Mouse (Mus musculus) gonadal fat pad, adult 2 months (tissue): ENCODE measurements around the gene Alg12. TPM values are rescaled to one million over a fixed set of nuclear protein-coding genes. Genes with fewer than 3 reads are reported as not detected.
A peak's percentile ranks its signal among the peaks of the same experiment; 100 is the strongest.
"Not testable (repeated sequence)": the region's sequence is repeated elsewhere in the genome, so short reads cannot be mapped to it uniquely, and the experiment has no call there.

Experiments used
- DNase-seq: peaks from one replicate; pipeline ENCODE4 v3.0.0-alpha.2; 2012; ENCODE audit warnings: low read depth
- polyA plus RNA-seq: library from polyadenylated mRNA; depleted of rRNA; stranded (reverse); fragments of >200 nt; gene quantifications from 2 replicates; pipeline ENCODE4 v1.2.3, GENCODE M21; 2012

Gene Alg12
- polyA plus RNA-seq, 1 experiment, result 19.6 TPM

DNA sequence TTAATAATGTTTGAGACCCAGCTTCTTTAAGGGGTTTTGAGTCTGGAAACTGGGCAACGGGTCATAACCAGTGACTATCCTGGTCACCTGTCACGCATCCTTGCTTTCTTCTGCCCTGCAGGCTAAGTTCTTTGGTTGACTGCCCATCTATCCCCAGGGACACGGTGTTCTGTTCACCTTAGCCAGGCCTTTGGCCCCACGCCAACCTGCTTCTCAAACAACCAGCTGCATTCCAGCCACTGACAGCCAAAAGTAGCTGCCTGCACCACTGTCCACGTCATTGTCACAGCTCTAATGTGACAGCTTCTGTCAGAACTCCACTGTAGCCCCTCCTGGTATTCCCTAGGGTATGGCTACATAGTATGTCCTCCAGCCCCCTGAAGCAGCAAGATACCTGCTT is 12.4 kb upstream of the Alg12 start:
- no peak for DNase-seq

- DNase-seq, result no peak
These were observed 11.6 kb upstream of the Alg12 start for GRCm38 (mm10) chr15:88830696-88831095.

DNA sequence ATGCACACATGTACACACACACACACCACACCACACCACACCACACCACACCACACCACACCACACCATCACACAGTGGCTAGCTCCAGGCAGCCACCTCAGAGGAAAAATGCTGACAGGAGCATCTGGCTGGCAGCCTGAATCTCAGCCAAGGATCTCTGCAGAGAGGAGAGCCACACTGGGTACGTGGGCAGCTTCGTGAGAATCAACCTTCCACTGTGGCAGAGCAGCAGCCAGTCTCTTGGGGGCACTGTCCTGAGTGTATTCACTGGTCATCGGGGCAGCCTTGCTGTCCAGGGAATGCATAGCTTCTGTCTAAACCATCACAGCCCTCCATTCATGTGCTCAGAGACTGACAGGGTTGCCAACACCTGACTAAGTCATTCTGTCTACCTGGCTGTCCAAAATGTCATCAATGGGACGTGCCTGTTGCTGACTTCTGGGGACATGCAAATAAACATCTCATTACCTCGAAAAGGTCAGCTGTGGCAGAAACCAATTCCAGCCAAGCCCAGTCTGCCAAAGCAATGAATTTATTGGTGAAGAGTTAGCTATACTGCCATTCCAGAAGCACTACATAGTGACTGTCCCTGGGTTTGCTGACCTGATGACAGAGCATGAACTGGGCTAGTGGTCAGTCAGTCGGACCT is 10.8 kb upstream of the Alg12 start:
- no peak for DNase-seq

DNA sequence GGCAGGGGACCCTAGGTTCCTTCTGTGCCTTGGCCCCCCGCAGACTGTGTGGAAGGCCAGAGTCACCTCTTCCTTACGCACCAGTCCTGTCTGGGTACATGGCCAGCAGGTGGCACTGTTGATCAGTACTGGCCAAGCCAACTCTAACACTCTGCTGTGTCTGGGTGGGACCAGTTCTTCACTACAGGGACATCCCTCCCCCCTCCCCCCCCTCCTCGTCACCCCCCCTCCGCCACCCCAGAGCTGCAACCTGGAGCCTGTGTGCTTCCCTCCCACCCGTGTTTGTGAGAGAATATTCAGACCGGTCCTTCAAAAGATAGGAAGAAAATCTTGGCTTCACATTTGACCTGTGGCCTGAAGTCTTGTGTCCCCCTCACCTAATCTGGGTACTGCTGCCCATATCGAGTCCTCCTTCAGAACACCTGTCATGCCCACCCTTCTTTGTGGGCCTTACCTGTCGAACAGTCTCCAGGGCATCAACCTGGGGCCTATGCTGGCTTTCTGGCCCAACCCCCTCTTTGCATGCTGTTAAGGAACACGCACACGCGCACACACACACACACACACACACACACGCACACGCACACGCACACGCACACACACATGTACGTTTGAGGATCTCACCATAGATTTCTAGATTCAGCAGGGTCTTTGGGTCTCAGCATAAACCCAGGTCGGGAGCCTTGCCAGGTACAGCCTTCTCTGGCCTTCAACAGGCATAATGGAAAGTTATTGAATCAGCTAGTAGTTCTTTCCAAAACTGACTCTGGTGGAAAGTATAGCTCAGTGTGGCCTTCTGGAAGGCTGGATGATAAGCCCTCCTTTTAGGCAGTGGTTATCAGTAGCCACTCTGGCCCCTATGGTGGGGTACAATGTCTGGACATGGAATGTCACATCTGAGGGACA is 9.9 kb upstream of the Alg12 start:
- DNase-seq, result no peak

GRCm38 (mm10) chr15:88827991-88828799 is 9.1 kb upstream of the Alg12 start:
- peak; percentile 34 for DNase-seq

GRCm38 (mm10) chr15:88827466-88827865 is 8.3 kb upstream of the Alg12 start:
- no peak for DNase-seq

DNA sequence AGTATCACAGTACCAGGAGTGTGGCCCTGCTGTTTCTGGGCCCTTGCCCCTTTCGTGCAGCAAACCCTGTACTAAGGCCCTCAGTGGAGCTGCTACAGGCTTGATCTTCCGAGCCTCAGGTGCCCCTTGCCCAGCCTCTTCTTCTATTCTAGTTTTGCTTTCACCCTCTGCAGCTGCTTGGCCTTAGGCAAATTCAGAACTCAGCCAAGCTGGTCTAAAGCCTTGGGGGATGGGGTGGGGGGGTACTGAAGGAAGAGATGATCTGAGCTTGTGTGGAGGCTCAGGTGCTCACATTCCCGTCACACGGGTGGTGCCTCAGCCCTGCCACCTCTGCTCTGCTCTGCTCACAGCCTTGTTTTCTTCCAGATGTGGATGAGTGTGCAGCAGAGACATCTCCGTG is 4.3 kb upstream of the Alg12 start:
- DNase-seq, result no peak

DNA sequence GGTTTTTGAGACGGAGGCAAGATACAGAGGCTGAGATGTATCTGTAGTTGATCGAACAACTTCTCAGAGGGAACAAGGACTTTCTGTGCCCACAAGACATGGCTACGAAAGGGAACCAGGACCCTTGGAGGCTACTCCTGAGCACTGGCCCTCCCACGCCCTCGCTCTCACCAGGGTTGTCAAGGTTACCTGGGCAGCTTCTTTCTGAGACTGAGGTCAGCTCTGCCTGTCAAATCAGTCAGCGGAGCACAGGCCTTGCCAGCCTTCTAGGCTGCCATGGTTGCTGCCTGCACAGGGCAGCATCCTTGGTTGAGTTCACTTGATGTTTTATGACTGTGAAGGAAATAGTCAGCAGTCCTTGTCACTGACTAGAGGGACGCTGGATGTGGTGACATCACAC is 3.4 kb upstream of the Alg12 start:
- no peak for DNase-seq

DNA sequence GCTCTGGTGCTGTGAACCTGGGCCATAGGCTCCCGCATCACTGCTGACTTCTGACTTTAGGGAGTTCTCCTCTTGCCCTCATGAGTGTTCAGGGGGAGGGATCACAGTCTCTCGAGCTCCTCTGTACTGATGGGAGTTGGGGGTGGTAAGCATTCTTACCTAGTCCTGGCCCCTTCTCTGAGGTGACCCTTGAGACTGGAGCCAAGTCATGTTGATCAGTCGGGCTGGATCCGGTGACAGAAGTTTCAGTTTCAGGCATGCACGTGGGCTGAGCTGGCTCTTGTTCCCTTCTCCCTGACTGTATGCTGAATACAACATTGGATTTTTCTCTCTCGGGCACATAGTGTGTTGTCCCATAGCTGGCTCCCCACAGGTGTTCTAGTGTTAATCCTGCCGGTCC is 2.3 kb upstream of the Alg12 start:
- DNase-seq, result no peak

DNA sequence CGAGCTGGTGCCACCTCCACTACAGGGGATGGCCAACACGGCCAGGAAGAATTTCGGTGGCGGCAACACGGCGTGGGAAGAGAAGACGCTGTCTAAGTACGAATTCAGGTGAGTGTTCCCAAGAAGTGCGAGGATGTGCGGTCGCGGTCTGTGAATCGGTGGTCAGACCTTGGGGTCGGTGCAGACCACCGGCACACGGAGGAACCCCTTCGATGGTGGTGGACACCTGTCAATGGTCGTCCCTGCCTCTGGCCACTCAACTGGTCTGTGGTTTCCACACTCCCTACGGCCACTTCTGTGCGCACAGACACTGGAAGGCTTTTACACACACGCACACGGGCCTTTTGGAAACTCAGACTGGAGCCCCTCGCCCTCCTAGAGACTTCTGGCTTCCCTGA is 787 bp upstream of the Alg12 start:
- DNase-seq, result no peak

GRCm38 (mm10) chr15:88815196-88815700 is 3.9 kb downstream of the Alg12 start:
- DNase-seq, result no peak

DNA sequence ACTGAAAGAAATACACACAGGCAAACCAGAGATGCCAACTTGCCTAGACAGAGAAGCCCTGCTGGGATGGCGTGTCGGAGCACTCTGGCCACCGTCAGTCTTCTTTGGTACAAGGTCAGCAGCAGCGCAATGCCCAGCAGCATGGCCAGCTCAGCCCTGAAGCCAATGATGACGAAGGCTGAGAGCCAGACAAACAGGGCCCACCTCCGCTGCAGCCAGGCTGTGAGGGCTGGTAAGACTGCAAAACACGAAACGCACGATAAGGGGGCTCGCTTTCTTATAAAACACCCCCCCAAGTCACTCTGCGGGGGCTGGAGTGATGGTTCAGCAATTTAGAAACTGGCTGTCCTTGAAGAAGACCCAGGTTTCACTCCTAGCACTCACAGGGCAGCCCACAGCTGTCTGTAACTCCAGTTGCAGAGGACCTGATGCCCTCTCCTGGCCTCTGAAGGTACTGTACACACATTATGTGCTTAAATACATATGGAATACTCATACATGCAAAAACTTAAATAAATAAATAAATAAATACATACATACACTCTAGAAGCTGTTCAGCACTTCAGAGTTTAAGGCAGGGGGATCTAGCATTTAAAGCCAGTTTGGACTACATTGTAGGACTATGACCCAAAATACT is 4.6 kb downstream of the Alg12 start:
- no peak for DNase-seq

DNA sequence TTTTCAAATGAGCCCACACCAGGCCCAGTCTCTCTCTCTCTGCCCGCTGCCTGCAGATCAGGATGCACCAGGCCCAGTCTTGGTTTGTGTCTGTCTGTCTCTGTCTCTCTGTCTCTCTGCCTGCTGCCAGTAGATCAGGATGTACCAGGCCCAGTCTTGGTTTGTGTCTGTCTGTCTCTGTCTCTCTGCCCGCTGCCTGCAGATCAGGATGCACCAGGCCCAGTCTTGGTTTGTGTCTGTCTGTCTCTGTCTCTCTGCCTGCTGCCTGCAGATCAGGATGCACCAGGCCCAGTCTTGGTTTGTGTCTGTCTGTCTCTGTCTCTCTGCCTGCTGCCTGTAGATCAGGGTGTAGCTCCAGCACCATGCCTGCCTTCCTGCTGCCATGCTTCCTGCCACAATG is 5.2 kb downstream of the Alg12 start:
- not testable (repeated sequence) for DNase-seq

GRCm38 (mm10) chr15:88813262-88813661 is 5.9 kb downstream of the Alg12 start:
- no peak for DNase-seq

GRCm38 (mm10) chr15:88810369-88810768 is 8.7 kb downstream of the Alg12 start:
- DNase-seq, result no peak

DNA sequence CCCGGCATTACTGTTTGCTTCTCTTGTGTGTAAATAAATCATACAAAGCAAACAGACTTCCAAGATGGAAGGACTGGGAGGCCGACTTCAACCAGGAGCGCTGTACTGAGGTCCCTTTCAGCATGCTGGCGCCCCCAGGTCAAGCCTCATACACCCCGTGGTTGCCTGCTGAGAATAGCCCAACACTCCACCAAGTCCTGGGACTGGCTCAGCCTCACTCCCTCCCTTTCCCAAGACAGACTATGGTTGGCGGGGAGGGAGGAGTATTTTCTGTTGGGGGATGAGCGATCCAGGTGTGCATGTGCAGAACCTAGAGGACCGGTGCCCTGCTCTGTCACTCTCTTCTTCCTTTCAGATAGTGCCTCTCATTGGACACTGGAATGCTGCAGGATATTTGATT is 11.0 kb downstream of the Alg12 start:
- DNase-seq, result no peak

DNA sequence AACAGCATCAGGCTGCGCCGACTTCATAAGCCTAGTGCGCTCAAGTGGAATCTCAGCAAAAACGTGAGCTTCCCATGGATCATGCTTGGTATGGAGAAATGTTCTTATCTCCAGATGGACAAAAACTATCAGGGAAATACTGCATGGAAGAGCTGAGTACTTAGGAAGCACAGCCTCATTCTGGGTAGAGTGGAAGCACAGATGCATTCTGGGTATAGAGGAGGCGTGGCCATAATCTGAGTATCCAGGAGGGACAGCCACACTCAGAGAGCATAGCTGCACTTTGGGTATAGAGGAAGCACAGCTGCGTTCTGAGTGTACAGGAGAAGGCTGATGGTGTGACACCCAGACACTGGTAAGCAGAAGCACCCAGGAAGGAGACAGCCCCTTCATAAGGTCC is 16.8 kb downstream of the Alg12 start:
- no peak for DNase-seq

DNA sequence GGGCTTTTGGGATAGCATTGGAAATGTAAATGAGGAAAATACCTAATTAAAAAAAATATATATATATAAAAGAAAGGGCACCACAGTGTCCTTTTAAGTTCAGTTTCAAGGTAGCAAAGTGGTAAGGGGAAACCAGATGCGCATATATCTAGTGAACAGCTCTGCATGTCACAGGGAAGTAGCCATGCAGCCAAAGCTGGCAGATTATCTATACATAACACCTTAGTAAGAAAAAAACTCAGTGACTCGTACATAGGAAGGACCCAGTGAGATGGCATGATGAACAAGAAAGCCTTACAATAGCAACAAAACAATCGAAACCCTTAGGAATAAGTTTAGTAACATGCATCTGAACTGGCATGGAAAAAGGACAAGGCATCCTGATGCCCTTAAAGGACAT is 17.2 kb downstream of the Alg12 start:
- no peak for DNase-seq

GRCm38 (mm10) chr15:88800921-88801354 is 18.2 kb downstream of the Alg12 start:
- DNase-seq, result no peak

DNA sequence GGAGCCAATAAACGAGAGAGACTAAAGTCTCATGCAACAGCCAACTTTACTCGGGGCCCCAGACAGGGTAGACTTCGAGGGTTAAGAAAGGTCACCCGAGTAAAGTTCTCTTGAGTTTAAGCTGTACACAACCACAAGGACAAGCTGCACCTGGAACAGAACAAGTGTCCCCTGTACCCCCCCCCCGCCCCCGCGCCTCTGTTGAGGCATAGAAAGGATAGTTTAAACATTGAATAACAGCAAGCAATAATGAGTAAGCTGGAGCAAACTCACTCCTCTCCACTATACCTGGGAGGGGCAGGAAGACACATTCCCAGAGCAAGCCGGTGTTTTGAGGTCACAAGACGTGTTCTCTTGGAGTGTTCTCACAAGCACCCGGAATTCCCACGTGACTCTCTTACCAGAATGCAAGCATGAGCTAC is 19.2 kb downstream of the Alg12 start:
- DNase-seq, result no peak

DNA sequence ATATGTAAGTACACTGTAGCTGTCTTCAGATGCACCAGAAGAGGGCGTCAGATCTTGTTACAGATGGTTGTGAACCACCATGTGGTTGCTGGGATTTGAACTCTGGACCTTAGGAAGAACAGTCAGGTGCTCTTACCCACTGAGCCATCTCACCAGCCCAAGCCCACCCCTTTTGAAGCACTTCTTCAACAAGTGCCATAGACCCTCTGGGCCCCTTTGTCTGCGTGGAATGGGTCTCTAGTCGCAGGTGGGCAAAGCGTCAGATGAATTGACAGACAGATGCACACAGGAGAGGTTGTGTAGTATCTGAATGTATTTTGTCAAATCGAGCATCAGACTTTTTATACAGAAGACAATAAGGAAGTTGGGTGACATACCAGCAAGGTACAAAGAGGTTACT is 24.4 kb downstream of the Alg12 start:
- not testable (repeated sequence) for DNase-seq
